Mouse (Mus musculus) forebrain, embryonic 10.5 days (tissue): ENCODE measurements around the gene Pdss2. TPM values are rescaled to one million over a fixed set of nuclear protein-coding genes. Genes with fewer than 3 reads are reported as not detected.

ENCODE experiments used
- DNase-seq: peaks from one replicate; pipeline ENCODE4 v3.0.0-alpha.2; 2017; ENCODE audit warnings: low spot score; ENCODE audit errors: extremely low spot score
- H3K27ac ChIP-seq: fragments of 300-500 bp; sonication (generic); 2 replicates; pipeline ENCODE4 v1.5.1; 2016; ENCODE audit warnings: mild to moderate bottlenecking
- H3K27me3 ChIP-seq: fragments of 300-500 bp; sonication (generic); 2 replicates; pipeline ENCODE4 v1.6.1; 2016; ENCODE audit warnings: mild to moderate bottlenecking; ENCODE audit not compliant: poor library complexity, severe bottlenecking
- H3K36me3 ChIP-seq: fragments of 300-500 bp; sonication (generic); replicated peaks from 2 replicates; pipeline ENCODE4 v1.6.1; 2016; ENCODE audit warnings: mild to moderate bottlenecking, moderate library complexity
- H3K4me1 ChIP-seq: fragments of 300-500 bp; sonication (generic); 2 replicates; pipeline ENCODE4 v1.6.1; 2016
- H3K4me3 ChIP-seq: fragments of 300-500 bp; sonication (generic); 2 replicates; pipeline ENCODE4 v1.5.1; 2016; ENCODE audit warnings: mild to moderate bottlenecking, moderate library complexity
- H3K9me3 ChIP-seq: fragments of 300-500 bp; sonication (generic); 2 replicates; pipeline ENCODE4 v1.6.1; 2016; ENCODE audit warnings: mild to moderate bottlenecking, moderate library complexity
- WGBS: fragments of 180-500 bp; shearing (Covaris S2); methylation state at CpG from one replicate; pipeline ENCODE4 v1.1.7; 2016; 5-methylcytosine and 5-hydroxymethylcytosine counted together
- polyA plus RNA-seq: library from polyadenylated mRNA; unstranded; fragments of >200 nt; fragmentation: Nextera tagmentation; extraction: Ambion mirVana; gene quantifications from 2 replicates; pipeline ENCODE4 v1.2.1, GENCODE M21; 2016

Gene Pdss2
- polyA plus RNA-seq, 1 experiment from 2014 or later = 17.1 TPM

DNA sequence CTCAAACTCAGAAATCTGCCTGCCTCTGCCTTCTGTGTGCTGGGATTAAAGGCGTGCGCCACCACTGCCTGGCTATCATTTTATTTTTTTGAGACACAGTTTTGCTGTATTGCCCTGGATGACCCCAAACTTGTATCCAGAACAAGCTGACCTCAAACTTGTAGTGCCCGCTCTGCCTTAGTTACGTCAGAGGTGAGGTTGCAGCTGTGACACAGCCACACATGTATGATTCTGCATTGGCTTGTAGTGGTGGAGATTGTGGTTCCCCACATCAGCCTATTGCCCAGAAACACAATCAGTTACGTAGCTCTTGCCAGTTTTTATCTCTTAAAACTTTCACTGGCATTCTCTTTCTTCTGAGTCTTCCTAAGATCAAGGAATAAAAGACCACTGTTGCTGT is 108.5 kb downstream of the Pdss2 start:
- Histone ChIP-seq H3K36me3 (no peaks in the 10 kb centered on the region), H3K4me3 (no peak overlapping the region), H3K9me3 (no peaks in the 10 kb centered on the region), H3K27ac (no peak overlapping the region), H3K27me3 (no peaks in the 10 kb centered on the region), H3K4me1 (peaks cover 23% of the 10 kb centered on the region)
- DNase-seq = no peak
- 93% methylated on average over 5 of the region's 5 CpGs for WGBS

DNA sequence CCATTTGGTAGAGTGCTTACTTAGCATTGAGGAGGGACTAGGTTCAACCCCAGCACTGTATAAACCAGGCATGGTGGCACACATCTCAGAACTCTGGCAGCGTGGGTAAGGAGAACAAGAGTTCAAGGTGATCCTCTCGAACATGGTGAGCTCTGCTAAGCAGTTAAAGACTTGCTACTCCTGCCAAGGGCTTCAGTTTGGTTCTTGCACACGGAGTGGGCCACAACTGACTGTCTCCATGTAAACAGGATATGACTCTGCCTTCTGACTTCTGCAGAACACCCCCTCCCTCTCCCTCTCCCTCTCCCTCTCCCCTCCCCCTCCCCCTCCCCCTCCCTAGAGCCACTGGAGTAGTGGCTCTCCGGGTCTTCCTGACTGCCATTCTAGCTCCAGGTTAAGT is 109.4 kb downstream of the Pdss2 start:
- H3K36me3 ChIP-seq = no peaks in the 10 kb centered on the region
- no peak overlapping the region for H3K4me3 ChIP-seq
- no peaks in the 10 kb centered on the region for H3K9me3 ChIP-seq
- no peaks in the 10 kb centered on the region for H3K27me3 ChIP-seq
- WGBS = 76% methylated on average over 4 of the region's 4 CpGs
- peaks cover 23% of the 10 kb centered on the region for H3K4me1 ChIP-seq
- H3K27ac ChIP-seq = no peak overlapping the region
- no peak for DNase-seq

DNA sequence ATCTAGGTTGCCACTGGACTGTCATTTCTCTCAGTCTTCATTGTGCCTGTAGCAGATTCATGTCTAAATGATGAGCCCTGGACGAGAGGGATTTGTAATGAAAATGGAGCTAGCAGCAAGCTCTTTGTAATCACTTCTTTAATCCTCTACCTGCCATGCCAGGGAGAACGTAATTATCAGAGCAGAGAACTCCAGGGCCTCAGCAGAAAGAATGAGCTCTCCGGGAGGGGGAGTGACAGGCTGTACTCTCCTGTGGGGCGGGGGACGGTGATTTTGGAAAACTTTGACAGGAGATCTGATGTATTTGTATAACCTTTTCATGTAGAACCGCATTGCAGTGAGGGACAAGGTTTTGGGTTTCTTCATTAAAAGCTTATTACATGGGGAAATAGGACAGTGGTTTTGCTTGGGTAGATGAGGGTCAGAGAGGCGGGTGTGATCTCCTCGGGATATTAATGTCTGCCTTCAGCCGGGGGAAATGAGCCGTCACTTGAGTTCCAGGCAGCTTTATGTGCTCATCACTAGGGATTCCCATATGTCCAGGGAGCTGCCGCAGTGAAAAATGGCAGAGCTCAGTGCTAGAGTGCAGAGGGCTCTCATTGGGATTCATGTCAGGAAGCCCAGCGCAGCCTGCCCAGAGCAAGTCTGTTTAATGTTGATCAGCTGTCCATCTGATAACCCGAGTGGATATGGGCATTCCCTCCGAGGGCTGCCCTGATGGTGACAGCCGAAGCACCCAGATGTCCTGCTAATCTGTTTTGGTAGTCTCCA is 110.8 kb downstream of the Pdss2 start:
- 48% methylated on average over 15 of the region's 15 CpGs for WGBS
- no peak overlapping the region for H3K27ac ChIP-seq
- DNase-seq = no peak

DNA sequence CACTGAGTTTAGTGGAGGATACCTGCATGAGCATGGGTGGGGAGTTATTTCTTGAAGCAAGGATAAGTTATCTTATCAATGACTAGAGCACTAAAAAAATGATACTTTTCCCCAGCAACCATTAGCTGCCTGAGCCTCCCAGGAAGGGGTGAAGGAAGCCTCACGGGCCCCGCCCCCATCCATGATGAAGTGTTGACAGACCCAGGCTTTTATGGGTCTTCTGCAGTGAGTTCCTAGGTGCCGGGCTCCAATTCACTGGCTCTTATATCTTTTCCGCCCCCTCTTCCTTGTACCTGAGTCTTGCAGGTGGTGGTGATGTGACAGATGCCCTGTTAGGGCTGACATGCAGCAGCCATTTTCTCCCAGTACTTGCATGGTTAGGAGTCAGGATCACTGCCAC is 114.6 kb downstream of the Pdss2 start:
- Histone ChIP-seq H3K36me3 (no peaks in the 10 kb centered on the region), H3K27ac (no peak overlapping the region), H3K4me1 (peaks cover 31% of the 10 kb centered on the region), H3K4me3 (no peak overlapping the region), H3K9me3 (no peaks in the 10 kb centered on the region), H3K27me3 (no peaks in the 10 kb centered on the region)
- 88% methylated on average over 4 of the region's 4 CpGs for whole genome bisulfite sequencing
- no peak for DNase-seq

More for the DNA sequence above, 110.8 kb downstream of the Pdss2 start:
- Histone ChIP-seq H3K4me3 (no peak overlapping the region), H3K36me3 (no peaks in the 10 kb centered on the region), H3K4me1 (peaks cover 23% of the 10 kb centered on the region), H3K9me3 (no peaks in the 10 kb centered on the region), H3K27me3 (no peaks in the 10 kb centered on the region)

DNA sequence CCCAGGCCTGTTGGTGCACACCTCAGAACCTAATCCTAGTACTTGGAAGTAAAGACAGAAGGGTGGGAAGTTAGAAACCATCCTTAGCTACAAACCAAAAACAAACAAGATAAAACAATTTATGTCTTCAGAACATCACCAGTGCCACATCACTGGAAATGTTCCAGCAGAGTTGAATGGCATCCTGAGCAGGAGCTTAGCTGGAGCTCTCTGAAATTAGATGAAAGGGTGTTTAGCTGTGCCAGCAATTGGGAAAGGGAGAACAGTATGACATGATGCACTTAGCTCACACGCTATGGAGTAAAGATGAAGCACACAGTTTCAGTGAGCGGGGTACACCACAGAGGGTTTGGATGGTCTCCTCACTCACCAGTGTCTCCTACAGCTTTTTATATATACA is 115.8 kb downstream of the Pdss2 start:
- H3K4me3 ChIP-seq = no peak overlapping the region
- H3K36me3 ChIP-seq = no peaks in the 10 kb centered on the region
- peaks cover 20% of the 10 kb centered on the region for H3K4me1 ChIP-seq
- 89% methylated on average over 2 of the region's 2 CpGs for WGBS
- no peak overlapping the region for H3K27ac ChIP-seq
- no peaks in the 10 kb centered on the region for H3K27me3 ChIP-seq
- H3K9me3 ChIP-seq = no peaks in the 10 kb centered on the region
- no peak for DNase-seq

DNA sequence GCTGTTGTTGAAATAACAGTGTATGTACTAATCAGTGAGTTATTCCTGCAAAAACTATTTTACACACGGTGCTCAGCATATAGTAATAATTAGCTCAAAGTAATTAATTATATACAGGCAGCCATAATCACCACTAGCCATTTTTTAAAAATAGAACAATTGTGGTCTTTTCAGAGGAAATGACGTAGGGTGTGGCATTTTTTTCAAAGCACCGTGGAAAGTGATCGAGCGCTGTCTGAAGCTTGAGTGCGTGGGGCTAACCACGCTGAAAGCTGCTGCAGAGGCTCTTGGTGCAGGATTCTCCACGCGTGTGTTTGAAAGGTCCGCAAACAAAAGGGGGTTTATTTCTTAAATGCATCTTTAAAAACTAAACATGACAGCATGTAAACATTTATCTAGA is 118.5 kb downstream of the Pdss2 start:
- Histone ChIP-seq H3K36me3 (no peaks in the 10 kb centered on the region), H3K9me3 (no peaks in the 10 kb centered on the region), H3K27me3 (no peaks in the 10 kb centered on the region), H3K4me3 (no peak overlapping the region), H3K27ac (no peak overlapping the region), H3K4me1 (peaks cover 13% of the 10 kb centered on the region; the same call in 1 of the 2 replicates)
- WGBS = 80% methylated on average over 10 of the region's 10 CpGs
- no peak for DNase-seq

DNA sequence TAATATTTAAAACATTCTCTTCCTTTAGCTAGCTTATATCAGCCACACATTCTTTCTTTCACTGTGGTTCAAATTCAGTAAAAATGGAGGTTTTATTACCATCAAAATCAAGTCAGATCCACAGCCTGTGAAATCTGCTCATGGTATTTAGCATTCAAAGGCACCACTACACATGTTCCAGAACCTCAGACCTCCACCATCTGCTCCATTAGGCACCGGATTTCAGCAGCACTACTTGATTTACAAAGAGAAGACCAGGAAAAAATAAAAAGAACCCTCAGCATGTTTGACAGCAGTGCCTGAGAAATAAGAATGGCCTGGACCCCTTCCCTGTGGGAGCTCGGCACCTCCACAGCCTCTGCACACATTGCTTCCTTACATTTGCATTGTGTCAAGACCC is 128.4 kb downstream of the Pdss2 start:
- Histone ChIP-seq H3K9me3 (no peaks in the 10 kb centered on the region), H3K27ac (no peak overlapping the region), H3K4me1 (no peaks in the 10 kb centered on the region; the same call in 1 of the 2 replicates), H3K36me3 (peaks cover 6% of the 10 kb centered on the region; the same call in 1 of the 2 replicates), H3K4me3 (no peak overlapping the region), H3K27me3 (no peaks in the 10 kb centered on the region)
- WGBS = 86% methylated on average over 2 of the region's 2 CpGs
- no peak for DNase-seq

DNA sequence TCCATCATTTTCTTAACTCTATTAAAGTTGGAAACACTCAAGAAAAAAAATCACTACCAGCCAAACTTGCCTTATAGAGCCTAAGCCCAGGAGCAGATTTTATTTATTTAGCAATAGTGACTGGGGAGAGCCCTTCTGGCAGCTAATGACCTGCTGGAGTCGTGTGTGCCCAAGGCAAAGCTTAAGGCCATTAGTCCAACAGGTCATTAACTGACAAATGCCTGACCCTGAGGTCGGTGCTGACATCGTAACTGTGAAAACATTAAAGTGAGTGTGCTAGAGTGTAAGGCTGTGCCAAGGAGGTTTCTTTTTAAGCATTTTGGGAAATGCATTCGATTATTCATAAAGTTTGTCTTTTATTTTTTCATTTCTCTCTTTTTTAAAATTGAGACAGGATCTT is 136.6 kb downstream of the Pdss2 start:
- H3K4me3 ChIP-seq = no peak overlapping the region
- no peaks in the 10 kb centered on the region for H3K4me1 ChIP-seq
- no peak overlapping the region for H3K27ac ChIP-seq
- H3K27me3 ChIP-seq = no peaks in the 10 kb centered on the region
- 58% methylated on average over 4 of the region's 4 CpGs for WGBS
- H3K36me3 ChIP-seq = peaks cover 4% of the 10 kb centered on the region
- DNase-seq = no peak
- no peaks in the 10 kb centered on the region for H3K9me3 ChIP-seq

DNA sequence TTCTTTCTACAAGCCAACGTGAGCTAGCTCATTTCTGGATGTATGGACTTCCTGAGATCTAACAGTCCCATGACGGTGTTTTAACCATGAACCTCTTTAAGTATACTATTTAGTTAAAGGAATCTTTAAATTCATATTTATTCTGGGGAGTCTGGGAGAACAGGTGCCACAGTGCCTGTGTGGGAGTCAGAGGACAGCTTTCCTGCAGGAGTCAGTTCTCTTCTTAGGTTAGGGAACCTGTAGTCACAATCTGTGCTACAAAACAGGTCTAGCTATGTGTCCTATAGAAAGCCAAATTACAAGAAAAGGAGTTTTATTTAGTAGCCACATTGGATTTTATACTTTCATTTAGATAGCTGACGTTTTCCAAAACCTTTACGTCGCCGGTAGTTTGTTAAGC is 141.7 kb downstream of the Pdss2 start:
- Histone ChIP-seq H3K27ac (no peak overlapping the region), H3K4me3 (no peak overlapping the region), H3K4me1 (peaks cover 16% of the 10 kb centered on the region), H3K27me3 (no peaks in the 10 kb centered on the region), H3K36me3 (peaks cover 5% of the 10 kb centered on the region; the same call in 1 of the 2 replicates), H3K9me3 (no peaks in the 10 kb centered on the region)
- WGBS = 92% methylated on average over 6 of the region's 6 CpGs
- DNase-seq = no peak

DNA sequence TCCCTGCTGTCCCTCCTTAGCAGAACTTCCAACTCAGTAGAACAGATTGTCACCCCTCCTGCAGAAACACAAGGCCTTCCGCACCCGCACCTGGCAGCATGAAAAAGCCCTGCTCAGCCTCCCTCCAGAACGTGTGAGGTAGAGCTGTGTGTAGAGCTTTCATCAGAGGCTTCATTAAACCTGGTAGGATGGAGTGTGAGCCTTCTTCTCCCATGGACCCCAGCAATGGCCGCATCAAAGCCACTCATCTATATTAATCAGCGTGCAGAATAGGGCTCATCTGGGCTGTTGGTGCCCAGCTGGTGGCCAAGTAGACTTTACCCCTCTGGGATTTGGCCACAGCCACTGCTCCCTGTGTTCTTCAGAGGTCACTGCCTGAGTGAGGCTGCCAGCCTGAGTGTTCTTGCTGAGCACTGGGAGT is 142.2 kb downstream of the Pdss2 start:
- no peak for DNase-seq
- peaks cover 16% of the 10 kb centered on the region for H3K4me1 ChIP-seq
- WGBS = 89% methylated on average over 5 of the region's 5 CpGs
- H3K4me3 ChIP-seq = no peak overlapping the region
- peaks cover 5% of the 10 kb centered on the region; the same call in 1 of the 2 replicates for H3K36me3 ChIP-seq
- no peak overlapping the region for H3K27ac ChIP-seq
- H3K9me3 ChIP-seq = no peaks in the 10 kb centered on the region
- no peaks in the 10 kb centered on the region for H3K27me3 ChIP-seq

DNA sequence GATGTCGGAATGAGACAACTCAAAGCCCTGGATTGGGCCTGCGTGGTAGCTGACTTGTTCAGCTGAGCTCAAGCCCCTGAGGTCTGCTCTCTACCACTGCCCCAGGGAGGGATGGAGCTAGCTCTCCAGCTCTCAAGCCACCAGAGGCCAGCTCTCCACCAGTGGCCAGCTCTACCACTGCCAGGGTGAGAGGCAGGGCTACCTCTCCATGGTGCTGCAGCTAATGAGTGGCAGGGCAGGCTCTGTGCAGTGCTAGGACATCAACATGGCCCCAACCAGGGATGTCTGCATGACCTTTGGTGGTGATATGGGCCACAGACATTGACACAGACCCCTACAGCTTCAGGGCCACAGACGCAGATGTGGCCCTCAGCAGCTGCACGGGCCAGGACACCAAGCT is 144.6 kb downstream of the Pdss2 start:
- WGBS = 85% methylated on average over 4 of the region's 4 CpGs
- Histone ChIP-seq H3K27me3 (no peaks in the 10 kb centered on the region), H3K4me1 (peaks cover 16% of the 10 kb centered on the region), H3K4me3 (no peak overlapping the region), H3K36me3 (peaks cover 5% of the 10 kb centered on the region; the same call in 1 of the 2 replicates), H3K27ac (peak overlapping the region; percentile 51; the same call in 1 of the 2 replicates), H3K9me3 (no peaks in the 10 kb centered on the region)
- DNase-seq = no peak

DNA sequence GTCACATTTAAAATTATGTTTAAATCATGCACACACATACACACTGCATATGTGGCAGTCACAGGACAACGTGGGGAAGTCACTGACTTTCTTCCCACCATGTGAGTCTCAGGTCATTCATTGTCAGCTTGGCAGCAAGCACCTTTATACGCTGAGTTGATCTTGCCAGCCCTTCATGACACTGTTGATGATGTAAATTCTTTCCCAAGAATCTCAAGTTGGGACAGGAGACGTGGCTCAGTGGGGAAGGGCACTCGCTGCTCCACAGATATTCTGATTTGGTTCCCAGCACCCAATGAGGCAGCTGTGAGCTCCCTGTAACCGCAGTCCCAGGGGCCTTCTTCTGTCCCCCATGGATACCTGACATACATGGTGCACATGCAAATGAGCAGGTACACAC is 147.3 kb downstream of the Pdss2 start:
- H3K9me3 ChIP-seq = no peaks in the 10 kb centered on the region
- peaks cover 16% of the 10 kb centered on the region for H3K4me1 ChIP-seq
- no peak for DNase-seq
- no peak overlapping the region for H3K27ac ChIP-seq
- H3K36me3 ChIP-seq = peaks cover 11% of the 10 kb centered on the region; the same call in 1 of the 2 replicates
- no peak overlapping the region for H3K4me3 ChIP-seq
- WGBS = 92% methylated on average over 5 of the region's 5 CpGs
- H3K27me3 ChIP-seq = no peaks in the 10 kb centered on the region

DNA sequence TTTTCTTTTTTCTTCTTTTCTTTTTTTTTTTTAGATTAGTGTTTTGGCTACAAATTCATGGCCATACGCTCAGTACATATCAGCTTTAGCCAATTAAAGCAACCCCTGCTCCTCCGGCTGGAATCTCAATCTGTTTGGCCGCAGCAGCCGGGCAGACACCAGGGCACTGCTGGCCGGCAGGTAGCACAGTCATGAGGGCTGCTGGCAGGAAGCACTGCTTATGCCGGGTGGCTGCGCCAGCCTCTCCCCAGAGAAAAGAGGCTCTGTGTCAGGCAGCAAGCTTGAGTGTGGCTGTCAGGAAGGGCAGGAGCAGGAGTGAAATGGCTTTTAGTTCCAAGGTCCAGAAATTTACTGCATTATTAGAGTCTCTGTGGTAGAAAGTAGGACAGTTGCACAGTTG is 151.0 kb downstream of the Pdss2 start:
- 87% methylated on average over 7 of the region's 7 CpGs for whole genome bisulfite sequencing
- DNase-seq = no peak
- H3K27ac ChIP-seq = no peak overlapping the region
- H3K9me3 ChIP-seq = no peaks in the 10 kb centered on the region
- H3K36me3 ChIP-seq = peaks cover 7% of the 10 kb centered on the region; the same call in 1 of the 2 replicates
- H3K4me3 ChIP-seq = no peak overlapping the region
- no peaks in the 10 kb centered on the region for H3K4me1 ChIP-seq
- no peaks in the 10 kb centered on the region for H3K27me3 ChIP-seq
